Mouse (Mus musculus) hindbrain, embryonic 12.5 days (tissue): Measurements from ENCODE around the gene Ube3b. TPM values are rescaled to one million over a fixed set of nuclear protein-coding genes. Genes with fewer than 3 reads are reported as not detected.

ENCODE experiments used
- ATAC-seq: fragments of 200-750 bp; cut with Nextera tagmentation; 2 replicates; pipeline ENCODE4 v1.8.0; 2017; ENCODE audit warnings: moderate TSS enrichment; ENCODE audit not compliant: low FRiP score
- H3K27ac ChIP-seq: fragments of 300-500 bp; sonication (generic); 2 replicates; pipeline ENCODE4 v1.5.1; 2016; ENCODE audit warnings: mild to moderate bottlenecking
- H3K27me3 ChIP-seq: fragments of 300-500 bp; sonication (generic); 2 replicates; pipeline ENCODE4 v1.6.1; 2016; ENCODE audit warnings: mild to moderate bottlenecking
- H3K36me3 ChIP-seq: fragments of 300-500 bp; sonication (generic); 2 replicates; pipeline ENCODE4 v1.6.1; 2016; ENCODE audit warnings: mild to moderate bottlenecking
- H3K4me1 ChIP-seq: fragments of 300-500 bp; sonication (generic); 2 replicates; pipeline ENCODE4 v1.6.1; 2016
- H3K4me2 ChIP-seq: fragments of 300-500 bp; sonication (generic); replicated peaks from 2 replicates; pipeline ENCODE4 v1.6.1; 2016; ENCODE audit warnings: mild to moderate bottlenecking
- H3K4me3 ChIP-seq: fragments of 300-500 bp; sonication (generic); 2 replicates; pipeline ENCODE4 v1.5.1; 2016; ENCODE audit warnings: mild to moderate bottlenecking
- H3K9ac ChIP-seq: fragments of 300-500 bp; sonication (generic); 2 replicates; pipeline ENCODE4 v1.6.1; 2016; ENCODE audit warnings: mild to moderate bottlenecking, moderate library complexity
- H3K9me3 ChIP-seq: fragments of 300-500 bp; sonication (generic); replicated peaks from 2 replicates; pipeline ENCODE4 v1.6.1; 2016; ENCODE audit warnings: mild to moderate bottlenecking
- WGBS: fragments of 180-500 bp; shearing (Covaris S2); methylation state at CpG from one replicate; pipeline ENCODE4 v1.1.7; 2016; 5-methylcytosine and 5-hydroxymethylcytosine counted together
- polyA plus RNA-seq: library from polyadenylated mRNA; unstranded; fragments of >200 nt; fragmentation: Nextera tagmentation; extraction: Ambion mirVana; gene quantifications from 2 replicates; pipeline ENCODE4 v1.2.1, GENCODE M21; 2016

Gene Ube3b
- polyA plus RNA-seq, 1 experiment from 2014 or later = 57.9 TPM

GRCm38 (mm10) chr5:114365043-114365752 is 15.2 kb upstream of the Ube3b start:
- Histone ChIP-seq H3K27ac (no peak overlapping the region), H3K4me1 (peaks cover 7% of the 10 kb centered on the region; the same call in 1 of the 2 replicates), H3K4me2 (no peak overlapping the region), H3K9me3 (no peaks in the 10 kb centered on the region), H3K4me3 (no peak overlapping the region), H3K27me3 (no peaks in the 10 kb centered on the region), H3K36me3 (peaks cover 96% of the 10 kb centered on the region), H3K9ac (no peak overlapping the region)
- 89% methylated on average over 23 of the region's 23 CpGs for WGBS
- ATAC-seq = no peak

DNA sequence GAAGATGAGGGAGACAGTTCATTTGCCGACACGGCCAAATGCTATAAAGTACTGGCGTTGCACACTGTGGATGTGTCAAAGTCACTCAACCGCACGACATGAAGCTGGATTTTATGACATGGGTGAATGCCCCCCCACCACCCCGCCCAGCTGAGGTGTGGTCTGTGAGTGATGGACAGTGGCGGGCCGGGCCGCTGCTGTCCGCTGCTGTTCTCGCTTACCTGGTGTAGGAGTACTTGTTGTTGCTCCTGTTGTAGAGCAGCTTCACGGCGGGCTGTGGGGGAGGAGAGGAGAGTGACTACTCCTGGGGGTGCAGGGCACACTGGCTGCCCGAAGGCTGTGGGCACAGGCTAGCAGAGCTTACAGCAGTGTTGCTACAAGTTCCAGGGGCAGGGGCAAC is 12.3 kb upstream of the Ube3b start:
- Histone ChIP-seq H3K4me2 (no peak overlapping the region), H3K4me3 (no peak overlapping the region), H3K27ac (no peak overlapping the region), H3K9ac (no peak overlapping the region), H3K4me1 (peaks cover 30% of the 10 kb centered on the region), H3K9me3 (no peaks in the 10 kb centered on the region), H3K36me3 (peaks cover 98% of the 10 kb centered on the region), H3K27me3 (no peaks in the 10 kb centered on the region)
- 93% methylated on average over 8 of the region's 14 CpGs for WGBS
- no peak for ATAC-seq

- WGBS = 89% methylated on average over 16 of the region's 16 CpGs
- H3K4me2 ChIP-seq = no peak overlapping the region
Observed at GRCm38 (mm10) chr5:114368803-114369496, 11.5 kb upstream of the Ube3b start.

GRCm38 (mm10) chr5:114369921-114370320 is 10.5 kb upstream of the Ube3b start:
- no peaks in the 10 kb centered on the region for H3K27me3 ChIP-seq
- H3K36me3 ChIP-seq = peaks cover 99% of the 10 kb centered on the region

More at GRCm38 (mm10) chr5:114368803-114369496, 11.5 kb upstream of the Ube3b start:
- H3K4me1 ChIP-seq = peaks cover 32% of the 10 kb centered on the region
- H3K4me3 ChIP-seq = no peak overlapping the region
- H3K9ac ChIP-seq = no peak overlapping the region
- H3K27ac ChIP-seq = no peak overlapping the region
- no peak for ATAC-seq
- peaks cover 98% of the 10 kb centered on the region for H3K36me3 ChIP-seq
- H3K27me3 ChIP-seq = no peaks in the 10 kb centered on the region
- no peaks in the 10 kb centered on the region for H3K9me3 ChIP-seq

GRCm38 (mm10) chr5:114370371-114370776 is 10.0 kb upstream of the Ube3b start:
- Histone ChIP-seq H3K4me3 (no peak overlapping the region), H3K27me3 (no peaks in the 10 kb centered on the region), H3K27ac (peak overlapping the region; percentile 56), H3K9me3 (no peaks in the 10 kb centered on the region), H3K9ac (no peak overlapping the region), H3K4me1 (peaks cover 32% of the 10 kb centered on the region), H3K36me3 (peaks cover 98% of the 10 kb centered on the region), H3K4me2 (no peak overlapping the region)
- 60% methylated on average over 9 of the region's 9 CpGs for WGBS
- no peak for ATAC-seq

More at GRCm38 (mm10) chr5:114369921-114370320, 10.5 kb upstream of the Ube3b start:
- Histone ChIP-seq H3K27ac (peak overlapping the region; percentile 56), H3K4me3 (no peak overlapping the region), H3K9ac (no peak overlapping the region), H3K9me3 (no peaks in the 10 kb centered on the region), H3K4me2 (no peak overlapping the region), H3K4me1 (peaks cover 32% of the 10 kb centered on the region)
- 63% methylated on average over 9 of the region's 9 CpGs for WGBS
- no peak for ATAC-seq

- Histone ChIP-seq H3K27me3 (no peaks in the 10 kb centered on the region), H3K9me3 (no peaks in the 10 kb centered on the region), H3K4me2 (no peak overlapping the region), H3K9ac (no peak overlapping the region), H3K4me1 (peaks cover 39% of the 10 kb centered on the region), H3K36me3 (peaks cover 97% of the 10 kb centered on the region), H3K27ac (no peak overlapping the region; the same call in 1 of the 2 replicates), H3K4me3 (no peak overlapping the region)
- WGBS = 71% methylated on average over 3 of the region's 3 CpGs
- no peak for ATAC-seq
Observed at GRCm38 (mm10) chr5:114371331-114371730, 9.1 kb upstream of the Ube3b start.

DNA sequence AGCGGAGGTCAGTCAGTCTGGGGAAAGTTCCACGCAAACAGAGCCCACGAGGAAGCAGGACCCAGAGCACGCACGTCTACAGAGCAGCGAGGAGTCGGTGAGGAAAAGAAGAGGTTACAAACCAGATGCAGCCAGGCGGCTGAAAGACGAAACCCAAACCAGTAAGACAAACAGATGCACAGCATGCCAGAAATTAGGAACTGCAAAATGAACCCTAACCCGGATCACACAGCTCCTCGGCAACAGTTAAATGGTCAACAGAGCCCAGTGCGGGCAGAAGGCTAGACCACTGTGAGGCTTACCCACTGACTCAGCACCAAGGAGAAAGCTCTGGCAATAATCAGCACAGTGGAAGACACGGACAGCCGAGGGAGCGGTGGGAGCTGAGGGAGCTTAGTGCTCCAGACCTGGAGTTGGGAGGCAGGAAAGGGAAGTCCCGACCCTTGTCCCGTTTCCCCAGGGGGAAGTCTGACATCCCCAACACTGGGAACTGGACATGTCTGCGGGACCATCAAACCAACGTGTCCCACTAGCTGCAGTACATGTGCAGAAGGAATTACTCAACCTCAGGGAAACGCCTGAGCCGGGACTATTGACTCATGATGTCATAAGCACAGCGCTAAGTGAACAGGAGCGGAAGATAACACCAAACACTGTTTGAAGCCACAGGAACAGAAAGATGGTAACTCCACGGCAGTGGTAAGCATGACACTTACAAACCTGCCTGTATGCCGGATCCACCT is 8.5 kb upstream of the Ube3b start:
- Histone ChIP-seq H3K36me3 (peaks cover 94% of the 10 kb centered on the region), H3K27ac (no peak overlapping the region; the same call in 1 of the 2 replicates), H3K9ac (no peak overlapping the region), H3K4me2 (no peak overlapping the region), H3K27me3 (no peaks in the 10 kb centered on the region), H3K4me3 (no peak overlapping the region), H3K4me1 (peaks cover 43% of the 10 kb centered on the region), H3K9me3 (no peaks in the 10 kb centered on the region)
- ATAC-seq = no peak
- 67% methylated on average over 25 of the region's 25 CpGs for WGBS

DNA sequence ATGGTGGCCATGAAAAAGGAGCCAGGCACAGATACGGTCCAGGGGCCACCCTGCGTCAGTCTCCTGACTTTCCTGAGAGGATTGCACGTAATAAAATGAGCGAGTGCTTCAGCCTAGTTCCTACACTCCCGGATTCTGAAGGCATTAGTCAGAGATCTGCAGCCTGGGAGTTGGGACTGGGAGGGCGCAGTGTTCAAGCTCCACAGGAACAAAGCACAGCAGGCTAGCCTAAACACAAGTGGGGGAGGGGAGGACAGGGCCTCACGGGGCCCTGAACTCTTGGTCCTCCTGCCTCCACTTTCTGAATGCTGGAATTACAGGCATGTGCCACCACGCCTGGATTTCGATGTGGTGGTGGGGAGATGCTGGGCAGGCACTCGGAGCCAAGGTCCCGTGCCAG is 7.8 kb upstream of the Ube3b start:
- H3K9ac ChIP-seq = no peak overlapping the region
- WGBS = 46% methylated on average over 11 of the region's 11 CpGs
- H3K36me3 ChIP-seq = peaks cover 88% of the 10 kb centered on the region
- ATAC-seq = no peak
- H3K4me3 ChIP-seq = no peak overlapping the region
- no peak overlapping the region for H3K4me2 ChIP-seq
- no peaks in the 10 kb centered on the region for H3K9me3 ChIP-seq
- peaks cover 49% of the 10 kb centered on the region for H3K4me1 ChIP-seq
- no peak overlapping the region for H3K27ac ChIP-seq
- no peaks in the 10 kb centered on the region for H3K27me3 ChIP-seq

DNA sequence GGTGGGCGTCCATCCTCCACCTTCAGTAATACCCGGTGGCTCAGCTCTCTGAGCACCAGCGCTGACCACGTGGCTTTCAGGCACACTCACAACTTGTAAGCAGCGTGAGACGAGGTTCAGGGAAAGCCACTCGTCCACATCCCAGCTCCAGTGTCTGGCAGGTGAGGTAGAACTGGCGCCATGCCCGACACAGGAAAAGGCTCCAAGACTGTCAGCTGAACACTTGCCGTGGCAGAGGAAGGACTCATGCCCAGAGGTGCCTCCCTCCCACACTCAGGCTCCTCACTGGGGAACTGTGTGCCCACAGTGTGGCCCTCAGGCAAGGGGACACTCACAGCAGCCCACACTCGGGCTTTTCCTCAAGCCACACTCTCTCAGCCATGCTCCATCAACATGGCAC is 7.2 kb upstream of the Ube3b start:
- H3K36me3 ChIP-seq = peaks cover 82% of the 10 kb centered on the region
- ATAC-seq = no peak
- H3K4me3 ChIP-seq = no peak overlapping the region
- 73% methylated on average over 11 of the region's 11 CpGs for WGBS
- no peaks in the 10 kb centered on the region for H3K9me3 ChIP-seq
- H3K27me3 ChIP-seq = no peaks in the 10 kb centered on the region
- no peak overlapping the region for H3K27ac ChIP-seq
- no peak overlapping the region for H3K4me2 ChIP-seq
- H3K4me1 ChIP-seq = peaks cover 55% of the 10 kb centered on the region
- H3K9ac ChIP-seq = no peak overlapping the region

DNA sequence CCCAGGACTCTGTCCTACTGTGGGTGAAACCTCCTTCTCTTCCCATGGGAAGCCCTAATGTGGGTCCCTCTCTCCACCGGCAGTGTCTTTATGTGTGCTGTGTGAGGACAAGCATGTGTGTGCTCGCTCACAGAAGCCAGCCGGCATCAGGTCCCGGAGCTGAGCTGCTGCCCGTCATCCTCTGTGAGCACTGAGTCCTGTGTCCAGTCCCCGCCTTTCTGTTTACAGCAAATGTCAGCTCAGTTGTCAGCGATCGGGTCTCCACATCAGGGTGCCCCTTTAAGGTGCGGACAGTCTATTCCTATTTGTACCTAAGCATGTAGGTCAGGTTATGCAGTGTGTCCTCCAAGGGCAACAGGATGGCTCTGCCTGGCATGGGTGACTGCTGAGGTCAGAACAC is 6.8 kb upstream of the Ube3b start:
- no peak overlapping the region for H3K4me2 ChIP-seq
- H3K4me1 ChIP-seq = peaks cover 58% of the 10 kb centered on the region
- H3K36me3 ChIP-seq = peaks cover 78% of the 10 kb centered on the region
- H3K9ac ChIP-seq = no peak overlapping the region
- no peak overlapping the region for H3K4me3 ChIP-seq
- WGBS = 88% methylated on average over 9 of the region's 9 CpGs
- H3K27me3 ChIP-seq = no peaks in the 10 kb centered on the region
- H3K9me3 ChIP-seq = no peaks in the 10 kb centered on the region
- no peak overlapping the region for H3K27ac ChIP-seq
- ATAC-seq = no peak

GRCm38 (mm10) chr5:114374409-114375213 is 5.8 kb upstream of the Ube3b start:
- WGBS = 93% methylated on average over 23 of the region's 23 CpGs
- no peak overlapping the region for H3K4me3 ChIP-seq
- H3K27me3 ChIP-seq = no peaks in the 10 kb centered on the region
- H3K4me2 ChIP-seq = no peak overlapping the region
- peaks cover 67% of the 10 kb centered on the region for H3K4me1 ChIP-seq
- no peak for ATAC-seq
- no peaks in the 10 kb centered on the region for H3K9me3 ChIP-seq
- H3K9ac ChIP-seq = no peak overlapping the region
- H3K27ac ChIP-seq = no peak overlapping the region
- H3K36me3 ChIP-seq = peaks cover 68% of the 10 kb centered on the region
